Mouse (Mus musculus) adrenal gland, postnatal 25 days (tissue): ENCODE data around the gene Pif1. TPM values are rescaled to one million over a fixed set of nuclear protein-coding genes. Genes with fewer than 3 reads are reported as not detected.
A peak's percentile ranks its signal among the peaks of the same experiment; 100 is the strongest.

ENCODE experiments used
- DNase-seq: peaks from one replicate; pipeline ENCODE4 v3.0.0; 2021; ENCODE audit warnings: mixed read lengths
- total RNA-seq: library from RNA; stranded (reverse); gene quantifications from 2 replicates; pipeline ENCODE4 v1.2.3, GENCODE M21; 2021

Pif1 gene
- total RNA-seq, 1 experiment from 2014 or later = 1.1 TPM

DNA sequence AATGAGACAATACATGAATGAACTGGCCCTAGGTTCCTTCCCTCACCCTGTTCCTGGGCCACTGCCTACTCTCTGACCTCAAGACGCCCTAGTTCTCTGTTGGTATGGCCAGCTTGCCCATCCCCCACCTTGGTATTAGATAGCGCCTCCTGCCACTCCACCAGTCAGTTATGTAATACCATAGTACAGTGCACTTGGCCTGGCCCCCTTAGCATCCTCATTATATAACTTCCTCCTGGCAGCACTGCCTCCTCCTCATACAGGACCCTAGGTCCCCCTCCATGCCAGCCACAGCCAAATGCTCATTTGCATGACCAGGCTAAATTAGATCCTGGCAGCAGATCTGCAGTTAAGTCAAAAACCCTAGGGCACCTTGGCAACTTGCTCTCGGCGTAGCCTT, 25.9 kb upstream of the Pif1 start:
- no peak for DNase-seq

DNA sequence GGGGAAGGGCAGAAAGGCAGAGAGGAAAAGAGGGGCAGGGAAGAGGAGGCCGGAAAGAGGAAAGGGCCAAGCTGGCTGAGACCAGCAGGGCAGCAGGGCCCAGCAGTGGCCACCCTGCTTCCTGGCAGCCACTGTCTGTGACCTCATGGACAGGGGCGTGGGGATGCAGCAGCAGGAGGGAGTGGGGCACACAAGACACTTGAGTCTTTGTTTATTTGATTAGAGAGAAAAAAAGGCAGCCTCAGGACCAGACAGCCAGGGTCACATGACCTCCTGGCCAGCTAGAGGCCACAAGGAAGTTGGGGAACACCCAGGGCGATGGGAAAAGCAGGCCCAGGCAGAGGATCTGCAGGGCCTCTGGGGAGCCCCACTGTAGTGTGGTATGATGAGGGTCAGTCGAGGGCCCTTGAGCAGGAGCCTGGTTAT, 24.9 kb upstream of the Pif1 start:
- DNase-seq = no peak

DNA sequence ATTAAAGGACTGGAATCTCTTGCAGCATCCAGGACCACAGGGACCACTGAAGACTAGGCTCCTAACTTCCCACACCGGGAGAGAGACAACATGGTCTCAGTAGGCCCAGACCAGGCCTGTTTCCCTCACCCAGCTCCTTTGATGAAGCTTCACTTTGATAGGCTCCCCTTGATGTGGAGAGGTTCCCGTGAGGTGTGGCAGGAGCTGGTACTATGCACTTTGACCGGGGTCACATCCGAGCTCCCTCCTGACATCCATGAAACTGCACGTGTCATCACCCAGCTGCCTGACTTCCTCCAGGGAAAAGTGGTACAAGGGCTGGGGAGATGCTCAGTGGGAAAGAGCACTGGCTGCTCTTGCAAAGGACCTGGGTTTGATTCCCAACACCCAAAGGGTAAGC, 23.9 kb upstream of the Pif1 start:
- DNase-seq = no peak

DNA sequence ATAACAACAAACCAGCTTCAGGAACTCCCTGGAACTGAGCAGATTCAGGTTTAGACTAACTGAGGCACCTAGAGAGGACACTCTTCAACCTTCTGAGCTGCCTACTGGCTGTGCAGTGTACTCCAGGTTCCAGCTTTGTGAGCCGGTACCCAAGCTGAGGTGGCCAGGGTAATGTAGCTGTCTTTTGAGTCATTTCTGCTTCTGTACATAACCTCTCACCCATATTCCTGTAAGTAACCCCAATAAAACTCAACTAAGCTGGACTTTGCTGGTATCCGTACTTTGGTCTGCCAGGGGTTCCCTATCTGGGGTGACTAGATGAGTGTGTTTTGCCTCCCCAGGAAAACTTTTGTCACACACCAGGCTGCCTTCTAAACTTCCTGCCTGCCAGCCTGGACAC, 22.3 kb upstream of the Pif1 start:
- no peak for DNase-seq

DNA sequence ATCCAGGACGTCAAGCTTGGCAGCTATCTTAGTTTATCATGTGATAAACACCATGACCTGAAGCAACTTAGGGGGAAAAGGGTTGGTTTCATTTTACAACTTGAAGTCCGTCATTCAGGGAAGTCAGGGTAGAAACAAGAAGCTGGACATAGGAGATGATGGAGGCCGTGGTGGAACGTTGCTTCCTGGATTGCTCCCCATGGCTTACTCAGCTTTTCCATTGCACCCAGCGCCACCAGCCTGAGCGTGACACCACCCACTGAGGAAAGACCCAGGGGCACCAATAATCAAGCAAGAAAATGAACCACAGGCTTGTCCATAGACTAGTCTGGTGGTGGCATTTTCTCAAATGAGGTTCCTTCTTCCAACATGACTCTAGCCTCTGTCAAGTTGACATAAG, 18.2 kb upstream of the Pif1 start:
- DNase-seq = no peak

DNA sequence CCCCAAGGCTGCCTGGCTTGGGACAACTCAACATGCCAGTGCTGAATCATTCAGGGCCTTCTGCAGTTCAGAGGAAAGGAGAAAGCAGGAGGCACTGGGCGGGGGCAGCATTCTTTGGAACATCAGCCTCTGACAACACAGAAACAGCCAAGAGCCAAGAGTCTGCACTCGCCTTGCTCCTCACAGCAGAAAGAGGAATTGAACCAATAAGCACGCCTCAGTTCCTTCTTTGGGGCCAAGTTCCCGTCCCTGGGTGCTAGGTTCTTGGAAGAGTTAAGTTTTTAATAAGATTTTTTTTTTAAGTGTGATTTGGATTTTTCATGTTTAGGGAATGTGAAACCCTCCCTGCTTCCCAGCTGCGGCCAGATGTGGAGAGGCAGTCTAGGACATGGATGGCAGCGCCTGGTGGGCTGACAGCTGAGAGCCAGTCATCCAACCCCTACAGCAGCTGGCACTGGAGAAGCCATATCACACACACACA, 17.4 kb upstream of the Pif1 start:
- peak; percentile 51 for DNase-seq

DNA sequence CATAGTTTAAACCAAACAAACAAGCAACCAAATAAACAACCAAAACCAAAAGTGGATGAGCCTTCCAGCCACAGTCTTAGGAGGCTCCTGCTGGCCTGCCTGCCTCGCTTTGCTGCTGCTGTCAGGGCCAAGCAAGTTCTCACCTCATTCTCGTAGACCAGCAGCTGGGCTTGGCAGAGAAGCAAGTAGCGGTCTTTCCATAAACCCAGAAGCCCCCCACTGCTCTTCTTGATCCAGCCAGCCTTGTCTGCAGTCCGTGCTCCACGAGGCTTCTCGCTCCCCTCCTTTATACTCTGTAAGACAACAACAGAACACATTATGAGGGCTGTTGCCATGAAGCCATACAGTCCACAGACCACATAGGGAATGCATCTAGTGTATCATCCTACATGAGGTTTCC, 14.1 kb upstream of the Pif1 start:
- DNase-seq = no peak

DNA sequence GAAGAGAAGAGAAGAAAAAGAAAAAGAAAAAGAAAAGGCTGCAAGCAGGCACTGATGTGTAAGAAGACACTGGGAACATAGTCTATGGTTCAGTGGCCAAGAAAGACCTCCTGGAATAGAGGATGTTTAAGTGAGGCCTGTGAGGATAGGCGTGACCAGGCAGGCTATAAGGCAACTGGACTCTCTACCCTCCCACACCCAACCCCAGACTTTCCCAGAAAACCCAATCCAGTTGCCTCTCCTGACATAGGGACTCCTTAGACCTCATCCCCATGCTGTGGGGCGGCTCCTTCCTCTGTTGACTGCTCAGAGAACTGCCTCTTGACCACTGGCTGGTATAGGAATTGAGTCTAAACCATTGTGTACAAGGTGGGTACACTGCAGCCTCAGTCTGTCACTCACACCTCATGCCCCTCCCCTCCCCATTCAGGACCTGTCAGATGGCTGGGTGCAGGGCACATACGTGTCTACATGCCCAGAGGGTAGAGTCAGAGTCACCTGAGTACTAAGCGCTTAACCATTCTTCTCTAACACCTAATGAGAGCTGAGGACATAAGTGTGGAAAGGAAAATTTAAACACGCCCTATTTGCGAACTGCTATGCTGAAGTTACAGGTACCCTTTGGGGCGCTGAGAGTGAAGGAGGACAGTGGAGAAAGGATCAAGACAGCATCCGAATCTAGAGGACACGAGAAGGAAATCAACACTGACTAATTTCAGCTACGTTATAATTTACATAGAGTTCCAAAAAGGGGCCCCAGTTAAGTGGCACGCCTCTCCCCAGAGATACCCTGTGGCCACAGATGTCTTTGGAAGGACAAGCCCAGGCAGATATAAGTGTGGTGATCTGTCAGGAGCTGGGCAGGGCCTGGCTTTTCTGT, 12.2 kb upstream of the Pif1 start:
- DNase-seq = no peak

DNA sequence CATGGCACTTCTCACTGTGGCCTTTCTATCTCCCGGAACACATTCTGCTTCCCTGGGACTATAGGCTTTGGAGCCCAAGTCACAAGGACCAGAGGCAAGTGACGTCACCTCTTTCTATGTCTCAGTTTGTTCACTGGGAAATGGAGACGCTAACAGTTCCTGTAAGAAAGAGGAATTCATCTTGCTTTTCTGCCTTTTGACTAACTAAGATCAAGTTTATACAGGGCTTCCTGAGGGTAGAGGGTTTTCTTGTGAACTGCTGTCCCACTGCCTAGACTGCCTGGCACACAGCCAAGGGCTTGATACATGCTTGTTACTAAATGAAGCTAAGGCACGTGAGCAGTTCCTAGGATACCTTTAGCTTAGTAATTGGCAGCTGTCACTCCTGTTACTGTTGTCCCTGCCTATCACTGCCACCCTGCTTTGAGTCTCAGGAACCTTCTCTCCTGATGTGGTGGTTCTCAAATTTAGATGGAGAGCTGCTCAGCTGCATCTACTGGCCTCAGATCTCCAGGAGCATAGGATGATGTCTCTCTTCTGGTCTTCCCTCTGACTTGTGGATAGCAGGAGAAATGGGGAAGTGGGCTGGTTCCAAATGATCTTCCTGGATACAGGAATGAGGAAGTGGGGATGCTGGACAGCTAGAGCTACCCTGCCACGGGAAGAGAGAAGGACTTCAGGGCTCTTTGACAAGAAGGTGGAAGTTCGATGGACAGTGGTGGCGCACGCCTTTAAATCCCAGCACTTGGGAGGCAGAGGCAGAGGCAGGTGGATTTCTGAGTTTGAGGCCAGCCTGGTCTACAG, 11.4 kb upstream of the Pif1 start:
- peak; percentile 52 for DNase-seq

DNA sequence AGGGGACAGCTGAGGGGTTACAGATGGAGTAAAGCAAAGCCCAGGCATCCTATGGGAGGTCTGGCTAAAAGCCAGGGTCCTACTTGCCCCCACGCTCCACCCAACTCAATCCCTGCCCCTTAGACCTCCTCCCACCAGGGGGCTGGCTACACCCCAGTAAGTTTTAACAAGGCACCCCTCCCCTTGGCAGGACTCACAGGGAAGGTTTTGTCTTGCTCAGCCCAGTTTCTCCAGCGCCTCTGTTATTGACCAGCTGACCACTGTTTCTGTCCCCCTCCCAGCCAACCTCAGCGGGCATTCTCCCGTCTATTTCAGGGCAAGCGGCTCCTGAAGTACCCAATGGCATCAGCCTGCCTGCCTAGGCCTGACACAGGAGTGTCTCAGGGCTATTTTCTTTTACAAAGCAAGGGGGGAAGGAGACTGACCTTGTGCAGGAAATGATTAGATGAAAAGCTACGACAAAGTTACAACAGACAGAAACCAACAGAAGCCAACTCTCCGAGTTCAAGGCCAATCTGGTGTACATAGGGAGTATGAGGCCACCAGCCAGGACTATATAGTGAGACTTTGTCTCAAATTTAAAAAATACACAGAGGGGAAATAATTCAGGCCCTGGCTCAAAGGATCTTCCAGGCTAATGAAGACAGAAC, 10.0 kb upstream of the Pif1 start:
- no peak for DNase-seq

DNA sequence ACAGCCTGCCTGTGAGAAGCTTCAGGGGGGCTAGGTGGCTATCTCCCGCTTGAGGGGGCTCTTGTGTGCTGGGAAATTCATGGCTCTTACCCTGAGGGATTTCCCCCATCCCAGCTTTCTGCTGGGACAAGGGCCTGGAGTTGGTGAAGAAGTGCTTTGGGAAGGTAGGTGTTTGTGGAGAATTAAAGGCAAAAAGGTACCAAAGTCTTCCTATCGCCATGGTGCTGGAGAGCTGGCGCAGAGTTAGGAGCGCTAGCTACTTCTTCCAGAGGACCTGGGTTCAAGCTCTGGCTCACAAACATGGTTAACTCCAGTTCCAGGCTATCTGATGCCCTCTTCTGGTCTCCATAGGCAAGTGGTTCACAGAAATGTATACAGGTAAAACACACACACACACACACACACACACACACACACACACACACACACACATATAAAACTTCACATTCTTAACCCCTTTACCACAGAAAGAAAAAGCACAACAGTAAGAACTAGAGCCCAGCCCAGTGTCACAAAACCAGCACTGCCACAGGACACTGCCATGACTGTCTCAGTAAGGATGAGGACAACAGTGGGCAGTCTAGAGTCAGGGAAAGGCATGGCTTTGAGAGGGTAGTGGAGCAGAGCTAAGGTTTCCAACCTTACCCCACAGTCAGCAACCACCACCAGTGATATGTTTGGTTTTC, 9.3 kb upstream of the Pif1 start:
- DNase-seq = no peak

DNA sequence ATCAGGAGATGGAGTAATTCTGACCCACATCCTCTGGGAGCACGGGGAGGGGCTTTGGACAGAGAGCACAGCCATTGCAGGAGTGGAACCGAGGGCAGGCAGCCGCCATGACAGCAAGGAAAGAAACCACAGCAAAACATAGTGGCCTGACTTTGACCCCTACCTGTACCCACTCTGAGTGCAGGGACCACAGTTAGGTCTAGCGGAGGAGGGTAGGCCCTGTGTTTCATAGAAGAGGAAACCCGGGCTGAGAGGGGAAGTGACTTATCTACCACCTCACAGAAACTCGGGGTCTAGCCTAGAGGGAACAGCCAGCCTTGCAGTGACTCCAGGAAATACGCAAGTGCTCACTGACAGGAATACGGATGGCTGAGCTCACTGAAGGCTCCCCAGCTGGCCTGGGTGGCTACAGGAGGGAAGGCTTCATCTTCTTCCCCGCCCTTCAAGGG, 8.1 kb upstream of the Pif1 start:
- peak; percentile 44 for DNase-seq

DNA sequence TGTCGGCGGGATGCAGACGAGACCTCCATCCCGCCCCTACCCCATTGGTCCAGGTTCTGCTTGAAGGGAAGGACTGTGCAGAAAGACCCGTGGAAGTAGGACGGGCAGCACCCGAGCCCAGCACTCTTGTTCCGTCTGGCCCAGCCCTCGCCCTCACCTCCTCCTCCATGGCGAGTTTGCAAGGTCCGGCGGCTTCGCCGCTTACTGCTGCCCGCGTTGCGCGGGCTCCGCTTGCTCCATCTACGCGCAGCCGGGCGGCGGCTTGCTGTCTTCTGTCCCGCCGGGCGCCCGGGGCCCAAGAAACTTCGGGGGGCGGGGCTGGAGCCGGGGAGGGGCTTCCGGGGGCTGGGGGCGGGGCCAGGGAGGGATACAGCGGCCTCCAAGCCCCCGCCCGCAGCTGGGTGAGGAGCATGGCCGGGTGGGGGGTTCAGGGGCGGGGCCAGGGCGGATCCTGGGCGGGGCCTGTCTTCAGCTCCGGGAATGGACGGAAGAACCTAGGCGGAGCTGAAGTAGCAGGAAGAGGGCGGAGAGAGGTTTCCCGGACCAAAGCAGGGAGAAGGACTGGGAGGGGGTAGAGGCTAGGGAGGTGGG, 7.1 kb upstream of the Pif1 start, which contains the start of gene Plekho2:
Plekho2 (minus strand) TSS at position 260 of the 591 bp plus-strand sequence.
- DNase-seq = peak; percentile 95

DNA sequence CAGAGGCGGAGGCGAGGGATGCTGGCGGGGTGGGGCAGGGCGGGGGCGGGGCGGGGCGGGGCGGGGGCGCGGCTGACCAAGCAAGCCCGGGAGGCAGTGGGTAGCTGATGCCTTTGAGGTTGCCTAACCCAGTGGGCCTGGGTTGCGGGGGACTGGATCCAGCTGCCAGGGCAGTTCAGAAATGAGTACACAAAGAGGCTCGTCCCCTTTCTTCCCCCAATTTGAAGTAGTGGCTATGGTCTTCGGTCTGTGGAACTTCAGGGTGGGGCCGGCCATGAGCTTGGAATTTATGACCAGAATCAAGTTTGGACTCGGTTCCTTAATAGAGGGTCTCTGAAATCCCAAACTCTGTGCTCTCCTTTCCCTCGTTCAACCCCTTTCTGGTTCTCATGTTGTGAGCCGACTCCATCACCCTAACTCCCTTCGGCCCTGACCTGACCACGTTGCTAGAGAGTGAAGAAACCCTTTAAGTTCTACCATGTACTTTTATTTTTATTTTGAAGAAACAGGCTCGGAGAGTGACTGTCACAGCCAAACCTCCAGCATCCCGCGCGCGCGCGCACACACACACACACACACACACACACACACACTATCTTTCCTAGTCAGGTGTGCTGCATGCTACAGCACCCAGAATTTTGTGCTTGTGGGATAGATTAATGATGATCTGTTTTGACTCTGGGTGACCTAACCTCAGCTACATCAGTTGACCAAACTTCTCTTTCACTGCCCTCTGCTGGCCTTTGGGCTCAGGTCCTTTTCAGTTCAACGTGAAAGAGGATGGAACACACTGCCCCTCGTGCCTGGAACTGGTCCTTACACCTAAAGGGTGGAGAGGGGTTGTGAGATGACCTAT, 6.3 kb upstream of the Pif1 start:
- DNase-seq = peak; percentile 76

DNA sequence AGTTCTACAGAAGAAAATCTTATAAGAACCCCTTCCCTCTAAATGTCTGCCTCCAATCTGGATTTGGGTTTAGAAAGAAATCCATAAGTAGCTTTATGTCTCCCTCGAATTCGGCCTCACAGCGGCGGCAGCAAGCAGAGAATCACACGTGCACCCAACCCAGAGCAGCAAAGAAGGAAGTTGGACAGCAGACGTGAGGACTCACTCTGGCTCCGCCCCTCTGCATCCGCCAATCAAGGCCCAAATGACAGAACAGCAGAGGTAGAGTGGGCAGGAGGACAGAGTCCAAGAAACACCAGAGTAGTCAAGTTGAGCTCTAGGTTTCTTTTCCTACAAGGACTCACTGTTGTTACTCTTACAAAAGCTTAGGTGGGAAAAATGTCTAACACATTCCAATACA, 3.9 kb upstream of the Pif1 start:
- DNase-seq = no peak

DNA sequence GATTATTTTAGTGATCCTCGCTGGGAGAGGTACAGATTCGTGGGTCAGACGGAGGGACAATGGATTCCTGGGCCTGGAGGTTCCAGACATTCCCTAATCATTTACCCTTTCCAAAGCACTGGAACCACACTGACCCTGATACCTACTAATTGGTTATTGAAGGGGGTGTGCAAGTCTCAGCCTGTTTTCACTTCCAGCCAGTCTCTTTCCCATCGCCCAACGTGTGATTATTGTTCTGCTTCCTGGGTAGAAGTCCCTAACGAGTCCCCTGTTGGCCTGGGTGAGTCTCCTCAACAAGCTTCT, 261 bp downstream of the Pif1 start:
- DNase-seq = no peak

DNA sequence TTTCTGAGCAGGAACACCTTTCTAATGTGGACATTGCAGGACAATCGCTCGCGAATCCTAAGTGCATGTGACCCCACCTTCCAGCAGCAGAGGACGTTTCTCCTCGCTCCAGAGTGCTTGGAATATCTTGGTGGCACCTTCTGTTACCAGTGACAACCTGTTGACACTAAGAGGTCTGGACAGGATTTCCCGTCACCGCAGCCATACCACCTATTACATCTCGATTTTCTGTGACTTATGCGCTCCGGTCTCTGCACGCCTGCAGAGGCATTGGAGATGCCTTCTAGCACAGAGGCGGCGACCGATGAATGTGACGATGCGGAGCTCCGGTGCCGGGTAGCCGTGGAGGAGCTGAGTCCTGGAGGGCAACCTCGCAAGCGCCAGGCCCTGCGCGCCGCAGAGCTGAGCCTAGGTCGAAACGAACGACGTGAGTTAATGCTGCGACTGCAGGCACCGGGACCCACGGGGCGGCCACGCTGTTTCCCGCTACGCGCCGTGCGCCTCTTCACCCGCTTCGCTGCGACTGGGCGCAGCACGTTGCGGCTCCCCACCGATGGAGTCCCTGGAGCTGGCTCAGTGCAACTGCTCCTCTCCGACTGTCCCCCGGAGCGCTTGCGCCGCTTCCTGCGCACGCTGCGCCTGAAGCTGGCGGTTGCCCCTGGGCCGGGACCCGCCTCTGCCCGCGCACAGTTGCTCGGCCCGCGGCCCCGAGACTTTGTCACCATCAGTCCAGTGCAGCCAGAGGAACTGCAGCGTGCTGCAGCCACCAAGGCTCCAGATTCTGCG, 806 bp downstream of the Pif1 start:
- peak; percentile 42 for DNase-seq

DNA sequence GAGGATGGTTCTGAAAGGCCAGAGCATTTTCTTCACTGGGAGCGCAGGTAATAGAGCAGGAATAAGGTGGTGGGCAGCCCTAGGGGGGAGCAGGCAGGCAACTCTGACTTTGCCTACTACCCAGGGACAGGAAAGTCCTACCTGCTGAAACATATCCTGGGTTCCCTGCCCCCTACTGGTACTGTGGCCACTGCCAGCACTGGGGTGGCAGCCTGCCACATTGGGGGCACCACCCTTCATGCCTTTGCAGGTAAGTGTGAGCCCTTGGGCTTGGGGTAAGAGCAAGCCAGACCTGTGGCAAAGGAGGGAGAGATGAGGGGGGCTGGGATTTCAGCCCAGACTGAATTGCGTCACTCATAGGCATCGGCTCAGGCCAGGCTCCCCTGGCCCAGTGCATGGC, 2.1 kb downstream of the Pif1 start:
- DNase-seq = no peak

DNA sequence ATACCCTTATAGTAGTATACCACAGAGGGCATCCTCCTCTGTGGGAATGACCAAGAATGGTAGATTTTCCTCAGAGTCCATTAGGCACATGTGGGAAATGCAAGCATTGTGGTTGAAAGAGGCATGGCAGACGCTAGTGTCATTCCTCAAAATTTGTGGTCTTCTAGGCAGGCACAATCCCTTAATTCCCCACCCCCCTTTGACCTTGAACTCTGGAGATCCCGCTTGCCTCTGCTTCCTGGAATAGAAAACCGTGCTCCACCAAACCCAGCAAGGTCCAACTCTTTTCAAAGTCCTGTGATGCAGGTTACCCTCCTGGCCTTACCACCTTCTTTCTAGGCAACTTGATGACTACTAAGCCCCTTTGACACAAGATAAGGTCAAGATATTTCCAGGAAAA, 5.8 kb downstream of the Pif1 start:
- DNase-seq = no peak

DNA sequence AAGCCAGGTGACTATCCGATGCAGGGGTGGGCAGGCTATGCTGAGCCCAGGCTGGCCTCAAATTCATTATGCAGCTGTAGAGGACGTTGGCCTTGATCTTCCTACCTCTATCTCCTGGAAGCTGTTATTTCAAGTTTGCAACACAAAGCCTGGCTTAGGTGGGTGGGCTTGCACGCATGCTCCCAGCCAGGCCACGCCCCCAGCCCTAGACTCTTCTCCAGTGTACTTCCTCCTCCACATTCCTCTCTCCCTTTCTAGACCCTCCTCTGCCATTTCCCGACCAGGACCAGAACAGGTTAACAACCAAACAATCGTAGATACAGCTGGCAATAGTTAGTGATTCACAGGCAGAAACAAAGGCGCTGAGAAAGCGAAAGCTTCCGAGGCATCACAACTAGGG, 6.6 kb downstream of the Pif1 start:
- no peak for DNase-seq
